Mouse (Mus musculus): ENCODE measurements around the gene Ehbp1l1. TPM values are rescaled to one million over a fixed set of nuclear protein-coding genes. Genes with fewer than 3 reads are reported as not detected.

Ehbp1l1 gene
- total RNA-seq (2017): 141 to 192 TPM (median 174 TPM) in 3 replicates

GRCm38 (mm10) chr19:5725767-5726515, at the start of gene Ehbp1l1:
Gene Ehbp1l1, minus strand, starts transcription at chr19:5726317.
- no peak for ATAC-seq (replicated peaks; ENCODE audit: insufficient number of reproducible peaks, low FRiP score, low TSS enrichment, poor library complexity, severe bottlenecking)

- peak; percentile 92 for ATAC-seq (replicated peaks; ENCODE audit: insufficient number of reproducible peaks, low FRiP score, low TSS enrichment, poor library complexity, severe bottlenecking)
Measured at GRCm38 (mm10) chr19:5770925-5771860, 45.1 kb upstream of the Ehbp1l1 start, which contains the start of gene Scyl1. Gene Scyl1, minus strand, starts transcription at chr19:5771419.

- no peak for ATAC-seq (replicated peaks; ENCODE audit: insufficient number of reproducible peaks, low FRiP score, low TSS enrichment, poor library complexity, severe bottlenecking)
Measured at GRCm38 (mm10) chr19:5770311-5770710, 44.2 kb upstream of the Ehbp1l1 start.

GRCm38 (mm10) chr19:5767271-5767670, 41.2 kb upstream of the Ehbp1l1 start:
- no peak for ATAC-seq (replicated peaks; ENCODE audit: insufficient number of reproducible peaks, low FRiP score, low TSS enrichment, poor library complexity, severe bottlenecking)

GRCm38 (mm10) chr19:5763163-5763562, 37.0 kb upstream of the Ehbp1l1 start:
- no peak for ATAC-seq (replicated peaks; ENCODE audit: insufficient number of reproducible peaks, low FRiP score, low TSS enrichment, poor library complexity, severe bottlenecking)

- ATAC-seq (replicated peaks; ENCODE audit: insufficient number of reproducible peaks, low FRiP score, low TSS enrichment, poor library complexity, severe bottlenecking): no peak
Measured at GRCm38 (mm10) chr19:5758878-5759403, 32.8 kb upstream of the Ehbp1l1 start.

GRCm38 (mm10) chr19:5756991-5757636, 31.0 kb upstream of the Ehbp1l1 start:
- no peak for ATAC-seq (replicated peaks; ENCODE audit: insufficient number of reproducible peaks, low FRiP score, low TSS enrichment, poor library complexity, severe bottlenecking)

GRCm38 (mm10) chr19:5756321-5756985, 30.3 kb upstream of the Ehbp1l1 start:
- no peak for ATAC-seq (replicated peaks; ENCODE audit: insufficient number of reproducible peaks, low FRiP score, low TSS enrichment, poor library complexity, severe bottlenecking)

GRCm38 (mm10) chr19:5751742-5752141, 25.6 kb upstream of the Ehbp1l1 start:
- no peak for ATAC-seq (replicated peaks; ENCODE audit: insufficient number of reproducible peaks, low FRiP score, low TSS enrichment, poor library complexity, severe bottlenecking)

- no peak for ATAC-seq (replicated peaks; ENCODE audit: insufficient number of reproducible peaks, low FRiP score, low TSS enrichment, poor library complexity, severe bottlenecking)
Measured at GRCm38 (mm10) chr19:5750951-5751350, 24.8 kb upstream of the Ehbp1l1 start.

- no peak for ATAC-seq (replicated peaks; ENCODE audit: insufficient number of reproducible peaks, low FRiP score, low TSS enrichment, poor library complexity, severe bottlenecking)
Measured at GRCm38 (mm10) chr19:5749476-5749875, 23.4 kb upstream of the Ehbp1l1 start.

- ATAC-seq (replicated peaks; ENCODE audit: insufficient number of reproducible peaks, low FRiP score, low TSS enrichment, poor library complexity, severe bottlenecking): no peak
Measured at GRCm38 (mm10) chr19:5746907-5747363, 20.8 kb upstream of the Ehbp1l1 start.

GRCm38 (mm10) chr19:5745756-5746710, 19.9 kb upstream of the Ehbp1l1 start:
- ATAC-seq (replicated peaks; ENCODE audit: insufficient number of reproducible peaks, low FRiP score, low TSS enrichment, poor library complexity, severe bottlenecking): no peak

- peak; percentile 37 for ATAC-seq (replicated peaks; ENCODE audit: insufficient number of reproducible peaks, low FRiP score, low TSS enrichment, poor library complexity, severe bottlenecking)
Measured at GRCm38 (mm10) chr19:5743576-5743975, 17.5 kb upstream of the Ehbp1l1 start.

- ATAC-seq (replicated peaks; ENCODE audit: insufficient number of reproducible peaks, low FRiP score, low TSS enrichment, poor library complexity, severe bottlenecking): no peak
Measured at GRCm38 (mm10) chr19:5742241-5742641, 16.1 kb upstream of the Ehbp1l1 start.

- ATAC-seq (replicated peaks; ENCODE audit: insufficient number of reproducible peaks, low FRiP score, low TSS enrichment, poor library complexity, severe bottlenecking): no peak
Measured at GRCm38 (mm10) chr19:5741641-5742240, 15.6 kb upstream of the Ehbp1l1 start.

Data from monocyte, adult 5-6 weeks (primary cell).